Mouse (Mus musculus): ENCODE results near the gene Sbds. TPM values are rescaled to one million over a fixed set of nuclear protein-coding genes. Genes with fewer than 3 reads are reported as not detected.

The Sbds gene
- polyA plus RNA-seq (2016; fragmentation: Nextera tagmentation; extraction: Ambion mirVana) = 70.5 and 73.7 TPM in 2 replicates

- H3K27me3 ChIP-seq = no peaks in the 10 kb centered on the region
- peak within 1 kb of the TSS; percentile 81 for H3K27ac ChIP-seq (replicated peaks)
- peaks cover 31% of the 10 kb centered on the region for H3K36me3 ChIP-seq
- H3K4me1 ChIP-seq = peaks cover 20% of the 10 kb centered on the region
- H3K9ac ChIP-seq (replicated peaks) = peak within 1 kb of the TSS; percentile 87
- H3K9me3 ChIP-seq = no peaks in the 10 kb centered on the region
- peak within 1 kb of the TSS; percentile 73 for H3K4me3 ChIP-seq
- ATAC-seq (ENCODE audit: low FRiP score, low read depth) = peak; percentile 89
- 1% methylated on average over 52 of the region's 52 CpGs for WGBS
- H3K4me2 ChIP-seq (replicated peaks) = peak within 1 kb of the TSS; percentile 77
These were observed at the start of gene Sbds, which contains the start of gene Tyw1 for GRCm38 (mm10) chr5:130255017-130255720. Sbds (minus strand) TSS chr5:130255530. Tyw1 (plus strand) TSS chr5:130255619.

- Histone ChIP-seq H3K4me2 (replicated peaks) (no peak overlapping the region), H3K9ac (replicated peaks) (no peak overlapping the region), H3K27me3 (no peaks in the 10 kb centered on the region), H3K36me3 (peaks cover 65% of the 10 kb centered on the region), H3K9me3 (no peaks in the 10 kb centered on the region), H3K4me3 (no peak overlapping the region), H3K27ac (replicated peaks) (no peak overlapping the region), H3K4me1 (no peaks in the 10 kb centered on the region)
- 95% methylated on average over 6 of the region's 6 CpGs for WGBS
- ATAC-seq (ENCODE audit: low FRiP score, low read depth) = no peak
These were observed 48.3 kb upstream of the Sbds start for GRCm38 (mm10) chr5:130303611-130304010.

- Histone ChIP-seq H3K4me2 (replicated peaks) (no peak overlapping the region), H3K4me3 (no peak overlapping the region), H3K27ac (replicated peaks) (no peak overlapping the region), H3K9ac (replicated peaks) (no peak overlapping the region), H3K9me3 (no peaks in the 10 kb centered on the region), H3K4me1 (no peaks in the 10 kb centered on the region), H3K27me3 (no peaks in the 10 kb centered on the region), H3K36me3 (peaks cover 71% of the 10 kb centered on the region)
- no peak for ATAC-seq (ENCODE audit: low FRiP score, low read depth)
- 94% methylated on average over 8 of the region's 8 CpGs for WGBS
These were observed 44.2 kb upstream of the Sbds start for GRCm38 (mm10) chr5:130299526-130299925.

- no peak for ATAC-seq (ENCODE audit: low FRiP score, low read depth)
- H3K27ac ChIP-seq (replicated peaks) = no peak overlapping the region
- WGBS = 93% methylated on average over 9 of the region's 9 CpGs
- no peak overlapping the region for H3K4me2 ChIP-seq (replicated peaks)
- peaks cover 68% of the 10 kb centered on the region for H3K36me3 ChIP-seq
- no peak overlapping the region for H3K4me3 ChIP-seq
- H3K4me1 ChIP-seq = no peaks in the 10 kb centered on the region; the same call in 1 of the 2 replicates
- H3K27me3 ChIP-seq = no peaks in the 10 kb centered on the region
- no peaks in the 10 kb centered on the region for H3K9me3 ChIP-seq
- H3K9ac ChIP-seq (replicated peaks) = no peak overlapping the region
These were observed 43.6 kb upstream of the Sbds start for GRCm38 (mm10) chr5:130298831-130299460.

- H3K9ac ChIP-seq (replicated peaks) = no peak overlapping the region
- H3K27me3 ChIP-seq = no peaks in the 10 kb centered on the region
- H3K36me3 ChIP-seq = peaks cover 62% of the 10 kb centered on the region
- no peaks in the 10 kb centered on the region; the same call in 1 of the 2 replicates for H3K4me1 ChIP-seq
- no peak for ATAC-seq (ENCODE audit: low FRiP score, low read depth)
- no peak overlapping the region for H3K4me3 ChIP-seq
- no peak overlapping the region for H3K27ac ChIP-seq (replicated peaks)
- H3K4me2 ChIP-seq (replicated peaks) = no peak overlapping the region
- no peaks in the 10 kb centered on the region for H3K9me3 ChIP-seq
- 91% methylated on average over 5 of the region's 5 CpGs for WGBS
These were observed 40.7 kb upstream of the Sbds start for GRCm38 (mm10) chr5:130296071-130296470.

GRCm38 (mm10) chr5:130294598-130294997 lies 39.3 kb upstream of the Sbds start:
- Histone ChIP-seq H3K27ac (replicated peaks) (no peak overlapping the region), H3K4me2 (replicated peaks) (no peak overlapping the region), H3K4me3 (no peak overlapping the region), H3K9ac (replicated peaks) (no peak overlapping the region), H3K4me1 (no peaks in the 10 kb centered on the region; the same call in 1 of the 2 replicates), H3K27me3 (no peaks in the 10 kb centered on the region), H3K9me3 (0 out of 2 replicates have a peak, but pooled peaks cover 3% of the 10 kb centered on the region), H3K36me3 (peaks cover 61% of the 10 kb centered on the region)
- WGBS = 86% methylated on average over 6 of the region's 6 CpGs
- no peak for ATAC-seq (ENCODE audit: low FRiP score, low read depth)

- Histone ChIP-seq H3K36me3 (peaks cover 61% of the 10 kb centered on the region), H3K4me1 (no peaks in the 10 kb centered on the region; the same call in 1 of the 2 replicates), H3K27ac (replicated peaks) (no peak overlapping the region), H3K9me3 (0 out of 2 replicates have a peak, but pooled peaks cover 3% of the 10 kb centered on the region), H3K4me3 (no peak overlapping the region), H3K4me2 (replicated peaks) (no peak overlapping the region), H3K9ac (replicated peaks) (no peak overlapping the region), H3K27me3 (no peaks in the 10 kb centered on the region)
- ATAC-seq (ENCODE audit: low FRiP score, low read depth) = no peak
- 84% methylated on average over 5 of the region's 5 CpGs for WGBS
These were observed 38.6 kb upstream of the Sbds start for GRCm38 (mm10) chr5:130293941-130294340.

- peaks cover 61% of the 10 kb centered on the region for H3K36me3 ChIP-seq
- H3K9ac ChIP-seq (replicated peaks) = no peak overlapping the region
- no peak overlapping the region for H3K4me3 ChIP-seq
- ATAC-seq (ENCODE audit: low FRiP score, low read depth) = no peak
- H3K27me3 ChIP-seq = no peaks in the 10 kb centered on the region
- 95% methylated on average over 4 of the region's 4 CpGs for WGBS
- no peak overlapping the region for H3K4me2 ChIP-seq (replicated peaks)
- no peak overlapping the region for H3K27ac ChIP-seq (replicated peaks)
- 0 out of 2 replicates have a peak, but pooled peaks cover 3% of the 10 kb centered on the region for H3K9me3 ChIP-seq
- no peaks in the 10 kb centered on the region; the same call in 1 of the 2 replicates for H3K4me1 ChIP-seq
These were observed 37.6 kb upstream of the Sbds start for GRCm38 (mm10) chr5:130292976-130293375.

- Histone ChIP-seq H3K9me3 (0 out of 2 replicates have a peak, but pooled peaks cover 3% of the 10 kb centered on the region), H3K9ac (replicated peaks) (no peak overlapping the region), H3K27ac (replicated peaks) (no peak overlapping the region), H3K4me2 (replicated peaks) (no peak overlapping the region), H3K4me1 (no peaks in the 10 kb centered on the region; the same call in 1 of the 2 replicates), H3K36me3 (peaks cover 64% of the 10 kb centered on the region), H3K27me3 (no peaks in the 10 kb centered on the region), H3K4me3 (no peak overlapping the region)
- WGBS = 96% methylated on average over 12 of the region's 12 CpGs
- no peak for ATAC-seq (ENCODE audit: low FRiP score, low read depth)
These were observed 35.4 kb upstream of the Sbds start for GRCm38 (mm10) chr5:130290775-130291174.

GRCm38 (mm10) chr5:130290242-130290641 lies 34.9 kb upstream of the Sbds start:
- ATAC-seq (ENCODE audit: low FRiP score, low read depth) = no peak
- Histone ChIP-seq H3K4me2 (replicated peaks) (no peak overlapping the region), H3K36me3 (peaks cover 68% of the 10 kb centered on the region)

GRCm38 (mm10) chr5:130288106-130288505 lies 32.8 kb upstream of the Sbds start:
- Histone ChIP-seq H3K27me3 (no peaks in the 10 kb centered on the region), H3K27ac (replicated peaks) (no peak overlapping the region), H3K4me2 (replicated peaks) (no peak overlapping the region), H3K9me3 (peaks cover 3% of the 10 kb centered on the region; the same call in 1 of the 2 replicates), H3K4me1 (no peaks in the 10 kb centered on the region), H3K4me3 (no peak overlapping the region), H3K9ac (replicated peaks) (no peak overlapping the region), H3K36me3 (peaks cover 77% of the 10 kb centered on the region)
- 93% methylated on average over 7 of the region's 7 CpGs for WGBS
- ATAC-seq (ENCODE audit: low FRiP score, low read depth) = no peak

More at GRCm38 (mm10) chr5:130290242-130290641, 34.9 kb upstream of the Sbds start:
- Histone ChIP-seq H3K9ac (replicated peaks) (no peak overlapping the region), H3K27me3 (no peaks in the 10 kb centered on the region), H3K9me3 (0 out of 2 replicates have a peak, but pooled peaks cover 3% of the 10 kb centered on the region), H3K4me1 (no peaks in the 10 kb centered on the region; the same call in 1 of the 2 replicates), H3K27ac (replicated peaks) (no peak overlapping the region), H3K4me3 (no peak overlapping the region)
- over 99% methylated on average over 6 of the region's 6 CpGs for WGBS
